Mouse (Mus musculus): ENCODE results near the gene Wipf1. TPM values are rescaled to one million over a fixed set of nuclear protein-coding genes. Genes with fewer than 3 reads are reported as not detected.

Gene Wipf1
- polyA plus RNA-seq, 1 experiment from 2014 or later, result 12.7 TPM

DNA sequence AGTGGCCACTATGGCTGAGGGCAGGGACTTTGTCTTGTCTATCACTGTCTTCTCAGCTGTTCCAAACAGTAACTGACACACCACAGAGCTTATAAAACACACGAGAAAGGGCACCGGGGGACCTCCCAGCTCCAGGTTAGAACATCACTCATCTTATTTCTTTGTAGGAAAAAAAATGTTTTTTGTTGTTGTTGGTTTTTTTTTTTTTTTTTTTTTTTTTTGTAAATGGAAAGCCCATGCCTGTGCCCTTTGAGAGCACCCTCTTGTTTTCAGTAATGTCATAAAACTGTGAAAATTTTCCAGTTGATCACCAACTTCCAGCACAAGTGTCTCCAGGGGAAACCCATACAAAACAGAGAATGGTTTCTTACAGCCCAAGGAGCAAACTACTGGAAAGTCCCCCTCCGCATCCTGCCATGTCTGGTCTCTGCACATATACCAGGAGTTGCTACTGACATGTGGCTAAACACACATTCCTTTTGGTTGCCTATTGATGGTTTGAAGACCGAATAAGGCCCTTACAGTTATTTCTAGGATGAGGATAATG is 69.9 kb downstream of the Wipf1 start:
- H3K36me3 ChIP-seq (replicated peaks), result peaks cover 4% of the 10 kb centered on the region
- 86% methylated on average over 4 of the region's 4 CpGs for WGBS
- H3K4me1 ChIP-seq, result peaks cover 14% of the 10 kb centered on the region
- no peak overlapping the region for H3K27ac ChIP-seq (replicated peaks)
- no peak for DNase-seq (ENCODE audit: low spot score)
- no peak overlapping the region for H3K4me3 ChIP-seq
- H3K27me3 ChIP-seq (replicated peaks; ENCODE audit: low read depth, poor library complexity, severe bottlenecking), result no peaks in the 10 kb centered on the region
- no peaks in the 10 kb centered on the region for H3K9me3 ChIP-seq

DNA sequence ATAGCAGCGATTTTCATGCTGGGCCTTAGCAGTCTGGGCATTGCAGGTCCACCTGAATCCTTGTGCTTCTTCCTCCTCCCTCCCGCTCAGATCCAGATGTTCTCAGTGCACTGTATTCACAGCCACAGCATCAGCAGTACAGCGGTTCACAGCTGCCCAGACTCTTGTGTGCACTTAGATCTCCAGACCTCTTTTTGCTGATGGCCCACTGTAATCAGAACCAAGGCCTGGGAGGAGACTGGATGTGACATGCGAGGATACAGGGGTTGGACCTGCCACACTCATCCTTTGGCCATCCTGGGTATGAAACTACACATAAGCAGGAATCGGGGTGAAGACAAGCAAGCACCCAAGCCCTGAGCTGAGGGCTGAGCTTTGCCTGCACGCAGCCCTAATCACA is 72.6 kb downstream of the Wipf1 start:
- DNase-seq (ENCODE audit: low spot score), result no peak
- Histone ChIP-seq H3K9me3 (no peaks in the 10 kb centered on the region), H3K36me3 (replicated peaks) (no peaks in the 10 kb centered on the region), H3K27ac (replicated peaks) (0 out of 2 replicates have a peak overlapping the region, but pooled peaks have one; percentile 24), H3K4me1 (peaks cover 6% of the 10 kb centered on the region), H3K4me3 (no peak overlapping the region), H3K27me3 (replicated peaks; ENCODE audit: low read depth, poor library complexity, severe bottlenecking) (no peaks in the 10 kb centered on the region)
- 91% methylated on average over 6 of the region's 6 CpGs for WGBS

DNA sequence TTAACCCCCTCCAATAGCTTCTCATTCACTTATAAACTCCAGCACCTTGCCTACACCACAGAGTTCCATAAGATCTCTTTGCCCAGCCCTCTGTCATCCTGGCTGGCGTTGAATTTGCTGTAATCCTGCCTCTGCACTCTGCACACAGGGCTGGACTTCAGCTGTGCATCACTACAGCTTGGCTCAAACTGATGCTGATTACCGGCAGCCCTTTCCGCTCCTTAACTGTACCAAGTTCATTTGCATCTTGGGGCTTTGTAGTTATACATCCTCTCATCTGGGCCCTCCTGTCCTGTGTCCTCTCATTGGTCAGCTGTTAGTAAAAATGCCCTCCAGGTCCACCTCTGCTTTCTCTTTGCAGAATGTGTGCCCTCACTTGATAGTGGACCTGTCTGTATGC is 73.4 kb downstream of the Wipf1 start:
- no peak overlapping the region for H3K27ac ChIP-seq (replicated peaks)
- H3K36me3 ChIP-seq (replicated peaks), result no peaks in the 10 kb centered on the region
- H3K4me1 ChIP-seq, result peaks cover 6% of the 10 kb centered on the region
- 93% methylated on average over 3 of the region's 3 CpGs for WGBS
- no peak for DNase-seq (ENCODE audit: low spot score)
- no peaks in the 10 kb centered on the region for H3K9me3 ChIP-seq
- no peaks in the 10 kb centered on the region for H3K27me3 ChIP-seq (replicated peaks; ENCODE audit: low read depth, poor library complexity, severe bottlenecking)
- no peak overlapping the region for H3K4me3 ChIP-seq

DNA sequence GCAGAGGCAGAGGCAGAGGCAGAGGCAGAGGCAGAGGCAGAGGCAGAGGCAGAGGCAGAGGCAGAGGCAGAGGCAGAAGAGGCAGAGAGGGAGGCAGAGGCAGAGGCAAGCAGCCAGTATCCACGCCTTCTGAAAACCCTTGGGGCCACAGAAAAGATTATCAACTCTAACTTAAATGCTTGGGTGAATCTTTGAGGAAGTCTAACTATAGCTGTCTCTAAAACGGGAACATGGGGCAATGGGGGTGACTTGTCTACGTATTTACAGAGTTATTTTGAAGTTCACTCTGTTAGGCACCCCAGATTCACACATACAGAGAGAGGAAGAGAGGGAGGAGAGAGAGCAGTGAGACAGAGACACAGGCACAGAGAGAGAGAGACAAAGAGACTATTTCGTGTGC is 74.0 kb downstream of the Wipf1 start:
- Histone ChIP-seq H3K9me3 (no peaks in the 10 kb centered on the region), H3K36me3 (replicated peaks) (no peaks in the 10 kb centered on the region), H3K4me3 (no peak overlapping the region), H3K27ac (replicated peaks) (no peak overlapping the region), H3K27me3 (replicated peaks; ENCODE audit: low read depth, poor library complexity, severe bottlenecking) (no peaks in the 10 kb centered on the region), H3K4me1 (peaks cover 10% of the 10 kb centered on the region)
- WGBS, result 89% methylated on average over 4 of the region's 4 CpGs
- no peak for DNase-seq (ENCODE audit: low spot score)

DNA sequence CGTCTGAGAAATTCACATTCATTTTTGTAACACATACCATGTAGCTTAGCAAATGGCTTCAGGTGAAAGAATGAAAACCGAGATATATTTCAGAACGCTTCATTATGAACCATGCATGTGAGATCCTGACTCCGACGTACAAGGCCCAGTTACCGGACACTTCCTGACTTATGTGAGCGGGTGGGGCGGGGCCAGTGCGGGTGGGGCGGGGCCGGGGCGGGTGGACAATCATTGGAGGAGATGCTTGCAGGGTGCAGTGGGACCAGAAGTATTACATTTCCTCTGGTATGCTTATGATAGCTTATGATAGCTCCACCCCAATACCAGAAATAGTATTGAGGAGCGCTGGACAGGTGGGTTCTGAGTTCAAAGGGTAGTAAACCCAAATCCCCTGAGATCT is 74.9 kb downstream of the Wipf1 start:
- no peak for DNase-seq (ENCODE audit: low spot score)
- Histone ChIP-seq H3K9me3 (no peaks in the 10 kb centered on the region), H3K27me3 (replicated peaks; ENCODE audit: low read depth, poor library complexity, severe bottlenecking) (no peaks in the 10 kb centered on the region), H3K27ac (replicated peaks) (no peak overlapping the region), H3K36me3 (replicated peaks) (no peaks in the 10 kb centered on the region), H3K4me3 (no peak overlapping the region), H3K4me1 (peaks cover 15% of the 10 kb centered on the region)
- WGBS, result 86% methylated on average over 13 of the region's 13 CpGs

DNA sequence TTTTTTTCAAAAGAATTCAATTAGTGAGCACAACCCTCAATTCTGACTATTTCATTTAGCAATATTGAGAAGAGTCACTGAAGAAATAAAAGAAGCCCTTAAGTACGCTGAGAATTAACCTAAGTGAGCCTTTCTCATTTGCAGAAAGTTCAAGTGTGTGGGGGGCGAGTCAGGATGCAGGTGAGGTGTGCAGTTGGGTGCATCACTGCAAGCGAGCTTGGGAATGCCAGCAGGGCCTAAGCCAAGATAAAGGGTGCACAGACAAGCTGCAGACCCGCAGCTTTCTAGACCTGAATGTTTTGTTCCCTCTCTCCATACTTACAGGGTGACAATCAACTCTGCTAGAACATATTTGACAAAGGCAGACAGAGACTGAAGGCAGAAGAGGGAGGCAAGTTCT is 75.3 kb downstream of the Wipf1 start:
- Histone ChIP-seq H3K4me1 (peaks cover 18% of the 10 kb centered on the region), H3K9me3 (no peaks in the 10 kb centered on the region), H3K27ac (replicated peaks) (no peak overlapping the region), H3K36me3 (replicated peaks) (no peaks in the 10 kb centered on the region), H3K4me3 (no peak overlapping the region), H3K27me3 (replicated peaks; ENCODE audit: low read depth, poor library complexity, severe bottlenecking) (no peaks in the 10 kb centered on the region)
- no peak for DNase-seq (ENCODE audit: low spot score)
- 86% methylated on average over 4 of the region's 4 CpGs for WGBS

DNA sequence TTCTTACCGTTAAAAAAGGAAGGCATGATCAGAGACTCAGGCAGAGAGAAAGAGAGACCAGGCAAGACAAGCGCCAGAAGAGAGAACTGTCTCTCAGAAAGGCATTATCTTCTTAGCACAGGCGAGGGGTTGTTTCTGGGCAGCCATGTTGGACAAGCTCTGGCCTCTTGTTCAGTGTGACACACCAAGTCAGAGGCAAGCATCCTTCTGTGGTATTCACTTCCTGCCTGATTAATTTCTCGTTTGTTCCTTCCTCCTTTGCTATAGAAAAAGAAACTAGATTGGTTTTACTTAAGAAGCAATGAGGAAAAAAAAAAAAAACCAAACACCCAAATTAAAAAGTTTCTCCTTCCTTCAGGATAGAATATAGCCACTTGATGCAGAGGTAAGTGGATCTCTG is 75.8 kb downstream of the Wipf1 start:
- H3K27ac ChIP-seq (replicated peaks), result no peak overlapping the region
- DNase-seq (ENCODE audit: low spot score), result no peak
- H3K4me1 ChIP-seq, result peaks cover 18% of the 10 kb centered on the region
- no peaks in the 10 kb centered on the region for H3K9me3 ChIP-seq
- 80% methylated on average over 4 of the region's 4 CpGs for WGBS
- no peaks in the 10 kb centered on the region for H3K27me3 ChIP-seq (replicated peaks; ENCODE audit: low read depth, poor library complexity, severe bottlenecking)
- H3K36me3 ChIP-seq (replicated peaks), result no peaks in the 10 kb centered on the region; the same call in 1 of the 2 replicates
- no peak overlapping the region for H3K4me3 ChIP-seq

DNA sequence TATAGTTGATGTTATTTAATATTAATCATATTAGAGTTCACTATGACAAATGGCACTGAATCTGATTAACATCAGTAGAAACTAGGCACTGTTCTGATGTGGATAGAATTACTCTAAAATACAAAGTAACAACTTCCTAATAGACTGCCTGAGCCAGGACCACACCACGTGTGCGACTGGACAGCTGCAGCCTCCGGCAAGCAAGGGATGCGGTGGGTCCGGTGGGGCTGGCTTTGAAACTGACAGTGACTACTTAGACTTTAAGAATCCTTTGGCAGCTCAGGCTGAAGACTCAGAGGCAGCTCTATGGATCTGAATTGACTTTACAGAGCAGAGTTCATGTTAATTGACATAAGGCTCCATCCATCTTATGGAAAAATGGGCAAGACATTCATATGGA is 76.4 kb downstream of the Wipf1 start:
- Histone ChIP-seq H3K9me3 (no peaks in the 10 kb centered on the region), H3K36me3 (replicated peaks) (no peaks in the 10 kb centered on the region; the same call in 1 of the 2 replicates), H3K4me3 (no peak overlapping the region), H3K4me1 (peaks cover 18% of the 10 kb centered on the region), H3K27me3 (replicated peaks; ENCODE audit: low read depth, poor library complexity, severe bottlenecking) (no peaks in the 10 kb centered on the region), H3K27ac (replicated peaks) (no peak overlapping the region)
- WGBS, result 85% methylated on average over 5 of the region's 5 CpGs
- DNase-seq (ENCODE audit: low spot score), result no peak

DNA sequence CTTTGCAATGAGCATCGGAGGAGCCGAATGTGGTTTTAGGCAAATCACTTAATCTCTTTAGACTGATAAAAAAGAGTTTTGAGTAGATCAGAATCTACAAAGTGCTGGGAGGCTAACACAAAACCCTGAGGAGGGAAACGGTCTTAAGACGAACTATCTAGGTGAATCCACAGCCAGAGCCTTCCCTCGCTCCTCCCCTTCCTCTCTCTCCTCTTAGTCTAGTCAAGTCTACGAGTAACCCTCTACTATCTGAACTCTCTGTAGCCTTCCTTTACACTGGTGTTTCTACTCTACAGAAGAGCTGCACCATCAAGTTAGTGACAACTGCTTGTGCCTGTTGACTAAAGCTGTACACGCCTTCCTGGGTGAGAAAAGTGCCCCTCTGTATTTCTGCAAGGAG is 77.0 kb downstream of the Wipf1 start:
- H3K27ac ChIP-seq (replicated peaks), result no peak overlapping the region
- H3K27me3 ChIP-seq (replicated peaks; ENCODE audit: low read depth, poor library complexity, severe bottlenecking), result no peaks in the 10 kb centered on the region
- no peak overlapping the region for H3K4me3 ChIP-seq
- H3K9me3 ChIP-seq, result no peaks in the 10 kb centered on the region
- H3K36me3 ChIP-seq (replicated peaks), result no peaks in the 10 kb centered on the region; the same call in 1 of the 2 replicates
- WGBS, result 84% methylated on average over 7 of the region's 7 CpGs
- H3K4me1 ChIP-seq, result peaks cover 18% of the 10 kb centered on the region
- DNase-seq (ENCODE audit: low spot score), result no peak

DNA sequence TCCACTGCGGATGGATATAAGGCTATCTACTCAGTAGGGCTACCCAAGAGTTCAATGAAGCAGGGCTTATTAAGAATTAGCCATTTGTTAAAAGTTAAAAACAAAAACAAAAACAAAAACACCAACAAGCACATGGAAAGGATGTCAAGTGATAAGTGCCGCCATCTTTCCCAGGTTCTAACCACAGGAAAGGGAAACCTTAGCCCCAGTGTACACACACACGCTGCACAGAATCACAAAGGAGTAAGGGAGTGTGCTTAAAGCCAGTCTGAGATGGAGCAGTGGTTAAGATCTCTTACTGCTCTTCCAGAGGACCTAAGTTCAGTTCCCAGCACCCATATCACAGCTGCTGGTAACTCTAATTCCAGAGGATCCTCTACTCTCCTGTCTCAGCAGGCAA is 78.0 kb downstream of the Wipf1 start:
- no peak for DNase-seq (ENCODE audit: low spot score)
- no peaks in the 10 kb centered on the region for H3K27me3 ChIP-seq (replicated peaks; ENCODE audit: low read depth, poor library complexity, severe bottlenecking)
- no peak overlapping the region for H3K4me3 ChIP-seq
- H3K4me1 ChIP-seq, result peaks cover 18% of the 10 kb centered on the region
- H3K9me3 ChIP-seq, result no peaks in the 10 kb centered on the region
- H3K27ac ChIP-seq (replicated peaks), result no peak overlapping the region
- peaks cover 9% of the 10 kb centered on the region for H3K36me3 ChIP-seq (replicated peaks)
- WGBS, result 93% methylated on average over 3 of the region's 3 CpGs

DNA sequence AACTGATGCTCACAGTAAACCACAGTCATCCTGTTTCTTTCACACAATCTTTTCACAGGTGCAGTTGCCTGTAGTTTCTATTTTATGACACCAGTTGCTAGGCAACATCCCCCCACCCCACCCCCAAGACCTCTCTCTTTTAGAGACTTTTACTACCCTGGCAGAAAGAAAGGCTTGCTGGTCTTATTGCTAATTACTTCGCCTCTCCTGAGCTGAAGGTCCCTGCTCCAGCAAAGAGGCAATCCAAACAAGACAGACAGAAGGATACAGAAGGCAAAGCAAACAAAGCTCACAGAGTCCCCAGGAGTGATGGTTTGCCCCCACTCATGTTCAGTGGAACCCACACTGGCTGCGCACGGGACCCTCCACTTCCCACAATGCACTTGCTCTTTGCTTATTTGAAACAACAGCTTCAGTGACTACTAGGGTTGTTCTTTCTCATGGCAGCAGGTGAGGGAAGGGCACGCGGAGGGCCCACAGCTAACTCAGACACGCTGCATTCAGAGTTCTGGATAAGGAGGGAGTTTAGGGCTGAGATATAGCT is 79.3 kb downstream of the Wipf1 start:
- no peak for DNase-seq (ENCODE audit: low spot score)
- peak overlapping the region; percentile 49 for H3K27ac ChIP-seq (replicated peaks)
- H3K27me3 ChIP-seq (replicated peaks; ENCODE audit: low read depth, poor library complexity, severe bottlenecking), result no peaks in the 10 kb centered on the region
- H3K4me1 ChIP-seq, result peaks cover 18% of the 10 kb centered on the region
- 73% methylated on average over 6 of the region's 6 CpGs for WGBS
- no peaks in the 10 kb centered on the region for H3K9me3 ChIP-seq
- H3K4me3 ChIP-seq, result no peak overlapping the region
- peaks cover 18% of the 10 kb centered on the region for H3K36me3 ChIP-seq (replicated peaks)

DNA sequence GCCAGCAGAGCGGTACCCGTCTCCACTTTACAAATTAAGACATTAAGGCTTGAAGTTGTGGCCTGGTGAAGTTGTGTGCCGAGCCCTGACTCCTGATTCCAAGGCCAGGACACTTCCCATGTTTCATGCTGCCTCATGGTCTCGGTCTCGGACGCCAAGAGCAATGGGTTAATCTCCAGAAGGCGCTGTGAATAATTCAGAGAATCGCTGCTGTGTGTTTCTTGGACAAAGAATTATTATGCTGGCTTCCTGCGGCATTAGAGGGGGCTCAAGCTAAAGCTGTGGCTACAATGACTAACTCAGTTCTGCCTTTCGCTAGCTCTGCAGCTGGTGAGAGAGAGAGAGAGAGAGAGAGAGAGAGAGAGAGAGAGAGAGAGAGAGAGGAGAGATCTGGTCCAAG is 85.5 kb downstream of the Wipf1 start:
- no peak for DNase-seq (ENCODE audit: low spot score)
- Histone ChIP-seq H3K9me3 (no peaks in the 10 kb centered on the region), H3K27ac (replicated peaks) (no peak overlapping the region), H3K4me3 (no peak overlapping the region), H3K4me1 (no peaks in the 10 kb centered on the region), H3K27me3 (replicated peaks; ENCODE audit: low read depth, poor library complexity, severe bottlenecking) (no peaks in the 10 kb centered on the region), H3K36me3 (replicated peaks) (peaks cover 60% of the 10 kb centered on the region)
- 83% methylated on average over 10 of the region's 10 CpGs for WGBS

DNA sequence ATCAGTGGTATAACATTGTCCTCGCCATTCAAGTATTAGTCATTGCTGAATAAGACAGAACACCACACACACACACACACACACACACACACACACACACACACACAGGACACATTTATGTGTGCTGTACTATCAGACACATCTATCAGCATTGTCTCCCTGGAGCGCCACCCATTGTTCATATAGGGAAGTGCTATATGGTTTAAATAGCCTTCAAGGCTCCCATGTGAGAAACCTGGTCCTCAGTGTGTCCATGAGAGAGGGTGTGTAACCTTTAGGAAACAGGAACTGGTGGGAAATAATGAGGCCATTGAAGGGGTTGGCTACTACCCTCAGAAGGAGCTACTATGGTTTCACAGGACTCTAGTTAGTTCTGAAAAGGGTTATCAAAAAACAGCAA is 87.5 kb downstream of the Wipf1 start:
- no peaks in the 10 kb centered on the region for H3K9me3 ChIP-seq

More for the DNA sequence above, 87.5 kb downstream of the Wipf1 start:
- Histone ChIP-seq H3K4me3 (no peak overlapping the region), H3K27ac (replicated peaks) (no peak overlapping the region), H3K27me3 (replicated peaks; ENCODE audit: low read depth, poor library complexity, severe bottlenecking) (no peaks in the 10 kb centered on the region), H3K4me1 (peaks cover 7% of the 10 kb centered on the region), H3K36me3 (replicated peaks) (peaks cover 75% of the 10 kb centered on the region)
- no peak for DNase-seq (ENCODE audit: low spot score)
- WGBS, result 64% methylated on average over 2 of the region's 2 CpGs
